Mouse (Mus musculus) G1E (cell line): ENCODE data around the gene Mterf2.

Experiments
- CTCF ChIP-seq: IDR thresholded peaks from 2 replicates; pipeline ENCODE4 v1.5.1; 2012; ENCODE audit warnings: low read depth, low read length, inconsistent platforms, mixed read lengths
- GATA1 ChIP-seq: IDR thresholded peaks from 2 replicates; pipeline ENCODE4 v1.6.1; 2012; ENCODE audit warnings: borderline replicate concordance, low read length, inconsistent platforms, mixed read lengths
- TAL1 ChIP-seq: conservative IDR thresholded peaks from 2 replicates; pipeline ENCODE4 v1.6.1; 2012; ENCODE audit warnings: low read depth, low read length, inconsistent platforms, mixed read lengths

DNA sequence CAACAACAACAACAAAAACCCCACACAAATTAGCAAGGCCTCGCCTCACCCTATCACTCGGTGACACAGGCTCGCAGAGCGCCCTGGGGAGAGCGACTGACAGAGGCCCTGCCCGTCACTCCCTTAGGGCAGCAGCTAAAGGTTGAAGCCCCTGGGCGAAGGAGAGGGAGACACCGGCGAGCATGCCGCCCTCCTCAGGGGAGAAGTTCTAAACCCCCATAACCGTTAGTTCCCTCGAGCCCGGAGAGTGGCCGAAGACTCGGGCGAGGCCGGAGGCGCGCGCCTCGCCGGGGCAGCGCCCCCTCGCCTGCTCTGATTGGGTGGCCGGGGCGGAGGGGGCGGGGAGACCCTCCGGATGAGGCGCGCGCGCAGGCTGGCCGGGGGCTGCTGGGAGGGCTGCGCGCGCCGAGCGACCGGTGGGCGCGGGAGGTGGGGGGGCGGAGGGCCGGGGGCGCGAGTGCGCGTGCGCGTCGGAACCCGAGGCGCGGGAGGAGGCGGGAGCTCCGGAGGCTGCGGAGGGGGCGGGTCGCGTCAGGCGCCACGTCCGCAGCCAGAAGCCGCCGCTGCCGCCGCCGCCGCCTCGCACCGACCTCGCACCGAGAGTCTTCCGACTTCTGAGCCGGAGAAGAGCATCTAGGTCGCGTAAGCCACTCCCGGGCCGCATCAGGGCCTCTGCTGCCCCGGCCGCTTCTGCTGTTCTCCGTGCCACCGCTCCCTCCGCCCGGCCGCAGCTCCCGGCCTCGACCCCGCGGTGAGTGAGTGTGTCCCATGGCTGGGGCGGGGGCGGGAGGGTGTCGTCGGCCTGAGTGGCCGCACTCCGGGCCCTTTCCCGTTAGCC lies 25.4 kb downstream of the Mterf2 start, which contains the start of the genes Fhl4 and Tmem263:
- TF ChIP-seq CTCF (no peak), TAL1 (no peak), GATA1 (no peak)
